Mouse (Mus musculus): ENCODE data around the gene March2.

March2 gene

DNA sequence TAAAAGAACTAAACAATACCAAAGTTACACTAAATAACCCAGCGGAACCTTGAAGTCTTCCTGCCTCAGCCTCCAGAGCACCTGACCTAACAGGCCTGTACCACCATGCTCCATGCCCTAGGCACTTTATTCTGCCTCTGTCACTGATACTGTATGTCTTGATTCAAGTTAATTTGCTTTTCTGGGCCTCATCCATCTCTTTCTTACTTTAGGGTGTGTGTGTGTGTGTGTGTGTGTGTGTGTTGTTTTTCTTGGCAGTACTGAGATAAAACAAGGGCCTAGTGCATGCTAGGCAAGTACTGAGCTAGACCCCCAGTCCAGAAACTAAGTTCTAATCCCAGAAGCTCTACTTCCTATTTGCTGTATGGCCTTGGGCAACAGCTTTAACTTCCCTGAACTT is 1.2 kb downstream of the March2 start:
- DNase-seq, result no peak

DNA sequence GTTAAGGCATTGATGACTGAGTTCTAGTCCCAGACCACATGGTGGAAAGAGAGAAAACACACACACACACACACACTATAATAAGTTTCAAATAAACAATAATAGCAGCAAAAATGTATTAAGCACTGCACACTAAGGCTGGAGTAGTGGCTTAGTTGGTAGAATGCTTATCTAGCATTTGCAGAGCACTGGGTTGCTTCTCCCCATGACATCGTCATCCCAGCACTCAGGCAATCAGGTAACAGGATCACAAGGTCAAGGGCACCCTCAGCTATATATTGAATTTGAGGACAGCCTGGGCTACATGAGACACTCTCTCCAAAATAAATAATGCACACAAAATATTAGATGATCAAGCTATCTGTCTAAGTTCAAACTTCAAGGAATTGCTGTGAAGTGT is 3.7 kb downstream of the March2 start:
- no peak for DNase-seq

- no peak for DNase-seq
Observed at GRCm38 (mm10) chr17:33713271-33713670, 5.2 kb downstream of the March2 start.

- no peak for DNase-seq
Observed at GRCm38 (mm10) chr17:33709834-33710233, 8.6 kb downstream of the March2 start.

DNA sequence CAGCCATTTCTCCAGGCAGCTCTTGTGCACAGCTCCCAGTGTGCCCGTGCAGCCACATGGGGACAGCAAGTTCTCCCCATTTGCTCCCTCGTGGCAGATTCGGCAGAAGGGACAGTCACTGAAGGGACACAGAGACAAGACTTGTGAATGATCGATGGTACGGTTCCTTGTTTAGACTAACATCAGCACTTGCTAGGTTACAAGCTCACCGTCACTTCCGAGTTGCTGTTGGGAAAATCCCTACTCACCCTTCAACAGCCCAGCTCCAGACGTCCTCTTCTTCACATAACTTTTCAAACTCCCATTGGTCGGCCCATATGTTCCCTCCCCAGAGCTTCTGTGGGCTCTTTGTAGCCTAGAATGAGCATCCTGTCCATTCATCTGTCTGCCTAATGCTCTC is 15.4 kb downstream of the March2 start:
- DNase-seq, result no peak

- DNase-seq, result no peak
Observed at GRCm38 (mm10) chr17:33702178-33702577, 16.3 kb downstream of the March2 start.

- DNase-seq, result no peak
Observed at GRCm38 (mm10) chr17:33695471-33695870, 23.0 kb downstream of the March2 start.

DNA sequence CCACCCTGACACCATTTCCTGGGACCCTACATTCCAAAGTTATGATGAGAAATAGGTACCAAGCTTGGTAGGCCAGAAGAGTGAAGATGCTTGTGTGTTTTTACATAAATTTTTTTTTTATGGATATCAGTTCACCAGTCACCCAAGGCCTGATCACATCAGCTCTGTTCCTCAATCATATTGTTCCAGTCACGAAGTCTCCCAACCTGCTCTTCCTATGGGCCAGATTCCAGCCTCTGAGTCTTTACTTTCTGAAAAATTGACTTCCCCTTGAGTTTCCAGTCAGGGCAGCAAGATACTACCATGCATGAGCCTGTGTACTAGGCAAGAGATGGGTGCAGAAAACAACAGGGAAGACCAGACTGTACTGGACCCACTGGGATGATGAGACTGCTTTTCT is 31.7 kb downstream of the March2 start, which contains the start of gene Hnrnpm:
Hnrnpm (minus strand) TSS at position 101 of the 400 bp plus-strand sequence.
- no peak for DNase-seq

- DNase-seq, result peak; percentile 96
Observed at GRCm38 (mm10) chr17:33685249-33685653, 33.2 kb downstream of the March2 start.

- DNase-seq, result peak; percentile 53
Observed at GRCm38 (mm10) chr17:33684671-33685231, 33.7 kb downstream of the March2 start.

DNA sequence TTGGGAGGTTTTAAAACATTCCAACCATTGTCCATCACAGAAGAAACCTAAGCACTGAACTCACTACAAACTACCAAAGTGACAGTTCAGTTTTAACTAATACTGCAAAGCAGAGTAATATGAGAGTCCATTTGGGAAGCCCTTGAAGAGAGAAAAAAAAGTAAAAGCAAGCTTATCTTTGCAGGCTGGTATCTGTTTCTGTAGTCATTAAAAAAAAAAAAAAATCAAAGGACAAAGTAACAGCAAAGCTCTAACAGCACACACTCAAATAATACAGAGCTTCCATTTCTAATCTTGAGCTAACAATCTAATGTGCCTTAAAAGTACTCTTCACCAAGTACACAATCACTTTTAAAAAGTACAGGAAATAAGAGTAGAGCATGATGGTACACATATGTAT is 36.7 kb downstream of the March2 start:
- no peak for DNase-seq

GRCm38 (mm10) chr17:33678771-33679170 is 39.7 kb downstream of the March2 start:
- DNase-seq, result no peak

GRCm38 (mm10) chr17:33676086-33676485 is 42.4 kb downstream of the March2 start:
- DNase-seq, result no peak

GRCm38 (mm10) chr17:33675452-33675851 is 43.0 kb downstream of the March2 start:
- DNase-seq, result peak; percentile 29

DNA sequence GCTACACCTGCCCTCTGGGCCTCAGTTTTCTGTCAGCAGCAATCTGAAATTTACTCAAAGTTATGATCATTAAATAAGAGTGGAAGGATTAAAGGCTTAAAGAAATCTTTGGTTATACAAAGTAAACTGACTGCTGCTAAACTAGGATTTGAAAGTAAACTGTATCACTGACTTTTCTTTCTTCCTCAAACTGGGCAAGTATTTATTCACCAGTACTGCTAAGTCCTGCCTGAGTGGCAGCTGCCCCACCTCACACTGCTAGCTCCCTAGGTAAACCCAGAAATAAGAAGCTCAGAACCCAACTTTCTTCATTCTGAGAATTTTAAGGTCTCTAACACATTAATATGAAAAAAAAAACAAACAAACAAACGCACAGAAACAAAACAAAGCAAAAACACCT is 44.6 kb downstream of the March2 start:
- no peak for DNase-seq

DNA sequence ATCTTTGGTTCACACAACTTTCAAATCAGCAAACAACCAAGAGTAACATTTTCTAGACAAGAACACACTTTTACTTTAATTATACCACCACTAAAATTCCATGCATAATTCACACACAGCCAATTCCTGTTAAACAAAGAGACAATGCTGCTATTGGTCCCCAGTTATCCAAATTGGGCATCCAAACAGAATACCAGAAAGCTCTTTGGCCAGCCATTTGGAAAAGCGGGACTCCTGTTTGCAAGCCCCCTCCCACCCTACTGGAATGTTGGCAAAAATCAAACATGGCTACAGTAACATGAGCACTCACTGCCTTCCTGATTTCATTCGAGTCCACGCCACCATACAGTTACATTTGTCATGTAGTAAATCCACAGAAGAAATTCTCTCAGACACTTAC is 48.8 kb downstream of the March2 start:
- DNase-seq, result no peak

- no peak for DNase-seq
Observed at GRCm38 (mm10) chr17:33666813-33667212, 51.7 kb downstream of the March2 start.

DNA sequence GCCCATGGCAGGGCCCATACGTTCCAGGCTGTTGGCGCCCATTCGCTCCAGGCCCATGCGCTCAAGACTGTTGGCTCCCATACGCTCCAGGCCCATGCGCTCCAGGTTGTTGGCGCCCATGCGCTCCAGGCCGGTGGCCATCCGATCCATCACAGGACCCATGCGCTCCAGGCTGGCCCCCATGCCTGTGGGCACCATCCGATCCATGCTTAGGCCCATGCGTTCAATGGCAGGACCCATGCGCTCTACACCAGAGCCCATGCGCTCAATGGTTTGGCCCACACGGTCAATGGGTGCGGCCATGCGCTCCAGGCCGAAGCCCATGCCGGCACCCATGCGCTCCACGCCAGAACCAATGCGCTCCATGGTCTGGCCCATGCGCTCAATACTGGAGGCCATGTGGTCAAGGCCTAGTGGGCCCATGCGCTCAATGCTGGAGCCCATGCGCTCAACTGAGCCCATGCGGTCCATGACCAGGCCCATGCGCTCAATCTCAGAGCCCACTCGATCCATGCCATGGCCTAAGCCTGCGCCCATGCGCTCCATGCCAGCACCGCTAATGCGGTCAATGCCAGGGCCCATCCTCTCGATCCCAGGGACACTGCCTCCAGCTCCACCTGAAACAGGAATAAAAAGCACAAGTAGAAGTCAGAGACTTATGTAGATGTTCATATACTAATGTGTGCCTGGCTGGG is 68.5 kb downstream of the March2 start:
- no peak for DNase-seq

DNA sequence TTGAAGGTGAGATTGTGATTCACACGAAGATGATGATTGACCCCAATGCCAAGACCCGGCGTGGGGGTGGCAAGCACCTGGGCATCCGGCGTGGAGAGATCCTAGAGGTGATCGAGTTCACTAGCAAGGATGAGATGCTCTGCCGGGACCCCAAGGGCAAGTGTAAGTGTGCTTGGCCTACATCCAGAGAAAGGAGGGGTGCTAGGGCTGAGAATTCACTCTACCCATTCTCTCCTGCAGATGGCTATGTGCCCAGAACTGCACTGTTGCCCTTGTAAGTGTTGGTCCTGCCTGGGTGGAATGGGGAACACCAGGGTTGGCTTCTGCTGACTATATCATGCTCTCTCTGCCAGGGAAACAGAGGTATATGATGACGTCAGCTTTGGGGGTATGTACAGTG is 73.4 kb downstream of the March2 start:
- no peak for DNase-seq

GRCm38 (mm10) chr17:33644068-33644467 is 74.4 kb downstream of the March2 start:
- no peak for DNase-seq

DNA sequence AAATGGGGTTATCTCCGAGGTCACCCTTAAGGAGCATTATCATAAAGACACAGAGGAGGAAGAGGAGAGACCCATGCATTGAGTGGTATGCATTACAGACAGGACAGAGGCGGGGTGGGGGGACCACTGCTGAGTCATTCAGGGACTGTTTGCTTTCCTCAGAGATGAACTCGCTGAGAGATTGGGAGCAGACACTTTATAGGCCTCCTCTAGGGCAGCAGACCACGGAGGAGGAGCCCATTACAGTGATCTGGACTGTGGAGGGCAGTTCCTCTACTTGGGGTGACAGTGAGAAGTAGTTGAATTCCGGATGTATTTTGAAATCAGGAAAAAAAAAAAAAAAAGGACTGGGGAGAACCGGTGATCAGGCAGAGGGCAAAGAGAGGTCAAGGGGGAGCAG is 78.7 kb downstream of the March2 start:
- DNase-seq, result no peak

DNA sequence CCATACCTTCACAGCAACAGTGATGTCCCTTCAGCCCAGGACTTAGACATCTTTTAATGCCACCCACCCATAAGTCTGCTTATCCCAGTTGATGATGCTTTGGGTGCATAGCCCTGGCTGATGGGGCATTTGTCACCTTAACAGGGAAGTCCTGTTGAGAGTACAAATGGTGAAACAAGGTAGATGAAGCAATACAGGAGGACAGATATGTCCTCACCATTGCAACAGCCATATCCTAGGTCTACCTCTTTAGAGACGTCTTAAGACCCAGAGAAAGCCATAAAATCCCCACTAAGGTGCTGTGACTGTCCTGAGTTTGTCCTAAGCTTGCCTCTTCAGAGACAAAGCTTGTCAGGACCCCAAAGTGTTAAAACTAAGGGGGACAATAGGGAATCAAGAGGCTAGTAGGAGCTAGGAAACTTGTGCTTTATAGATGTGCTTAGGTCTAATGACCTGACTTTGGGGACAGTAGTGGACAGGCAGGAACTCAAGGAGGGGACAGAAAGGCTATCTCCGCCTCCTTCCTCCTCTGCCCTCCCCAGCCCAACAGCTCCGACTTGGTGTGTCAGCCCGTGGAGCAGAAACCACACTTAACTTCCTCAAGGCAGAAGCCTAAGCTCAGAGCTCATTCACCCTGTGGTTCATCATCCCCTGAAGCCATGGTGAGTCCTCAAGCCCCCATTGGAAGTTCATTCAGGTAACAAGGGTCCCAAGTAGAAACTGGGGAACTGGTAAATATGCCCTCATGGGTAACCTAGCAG is 80.8 kb downstream of the March2 start, which contains the start of gene Pram1:
Pram1 (plus strand) TSS at position 541 of the 761 bp plus-strand sequence.
- DNase-seq, result no peak

- DNase-seq, result no peak
Observed at GRCm38 (mm10) chr17:33637038-33637437, 81.4 kb downstream of the March2 start.

All from cerebellum, adult 9-10 months (tissue).